Mouse (Mus musculus) G1E (cell line): ENCODE results near the gene Tal1. TPM values are rescaled to one million over a fixed set of nuclear protein-coding genes. Genes with fewer than 3 reads are reported as not detected.
A peak's percentile ranks its signal among the peaks of the same experiment; 100 is the strongest.

Experiments used
- ATAC-seq: 2 replicates; pipeline ENCODE4 v1.8.0; 2016; ENCODE audit warnings: mild to moderate bottlenecking; ENCODE audit not compliant: insufficient number of reproducible peaks, poor library complexity, low FRiP score, severe bottlenecking; ENCODE audit errors: extremely low read depth
- DNase-seq: peaks from one replicate; pipeline ENCODE4 v3.0.0; 2012; ENCODE audit warnings: low spot score
- H3K27me3 ChIP-seq: 2 replicates; pipeline ENCODE4 v1.6.1; 2012; ENCODE audit warnings: mild to moderate bottlenecking, low read length, inconsistent platforms; ENCODE audit not compliant: insufficient read depth
- H3K36me3 ChIP-seq: replicated peaks from 2 replicates; pipeline ENCODE3; 2012; ENCODE audit warnings: mild to moderate bottlenecking, inconsistent platforms
- H3K4me1 ChIP-seq: 2 replicates; pipeline ENCODE4 v1.6.1; 2012; ENCODE audit warnings: low read depth, low read length, inconsistent platforms, mixed read lengths; ENCODE audit not compliant: insufficient read depth
- H3K4me3 ChIP-seq: 2 replicates; pipeline ENCODE4 v1.5.1; 2012; ENCODE audit warnings: low read depth, mild to moderate bottlenecking, inconsistent platforms, low read length, moderate library complexity, mixed read lengths
- H3K9me3 ChIP-seq: replicated peaks from 2 replicates; pipeline ENCODE4 v1.6.1; 2012; ENCODE audit warnings: inconsistent platforms
- CTCF ChIP-seq: IDR thresholded peaks from 2 replicates; pipeline ENCODE4 v1.5.1; 2012; ENCODE audit warnings: low read depth, low read length, inconsistent platforms, mixed read lengths
- GATA1 ChIP-seq: IDR thresholded peaks from 2 replicates; pipeline ENCODE4 v1.6.1; 2012; ENCODE audit warnings: borderline replicate concordance, low read length, inconsistent platforms, mixed read lengths
- GATA2 ChIP-seq: IDR thresholded peaks from 2 replicates; pipeline ENCODE4 v1.6.1; 2012; ENCODE audit warnings: low read depth, low read length, inconsistent platforms, borderline replicate concordance
- POLR2AphosphoS5 ChIP-seq: IDR thresholded peaks from 2 replicates; pipeline ENCODE4 v1.6.1; 2012; ENCODE audit warnings: low read depth, low read length, inconsistent platforms; ENCODE audit not compliant: insufficient replicate concordance
- TAL1 ChIP-seq: conservative IDR thresholded peaks from 2 replicates; pipeline ENCODE4 v1.6.1; 2012; ENCODE audit warnings: low read depth, low read length, inconsistent platforms, mixed read lengths
- polyA plus RNA-seq: library from polyadenylated mRNA; stranded (reverse); fragments of >175 nt; gene quantifications from 2 replicates; pipeline ENCODE4 v1.2.3, GENCODE M21; 2012
- total RNA-seq, 2 experiments: library from RNA; stranded (forward) in 1 of 2; stranded (reverse) in 1 of 2; fragments of 200-1000 nt in 1 of 2; fragments of >200 nt in 1 of 2; fragmentation: Nextera tagmentation in 1 of 2; gene quantifications; 2 replicates each; pipeline ENCODE4 v1.2.3; 2014 to 2017

The Tal1 gene
- total and polyA plus RNA-seq, 3 experiments: 155 to 239 (median 174) TPM

GRCm38 (mm10) chr4:115047750-115048149 lies 8.5 kb upstream of the Tal1 start:
- ATAC-seq: peak; percentile 16
- peaks cover 17% of the 10 kb centered on the region for H3K36me3 ChIP-seq
- DNase-seq: peak; percentile 47
- TF ChIP-seq GATA2 (no peak), TAL1 (no peak), GATA1 (no peak), POLR2AphosphoS5 (no peak), CTCF (peak; percentile 83)
- H3K9me3 ChIP-seq: no peaks in the 10 kb centered on the region
- H3K4me3 ChIP-seq: peak overlapping the region; percentile 66
- H3K4me1 ChIP-seq: peaks cover 65% of the 10 kb centered on the region
- no peaks in the 10 kb centered on the region for H3K27me3 ChIP-seq

GRCm38 (mm10) chr4:115048190-115048589 lies 8.0 kb upstream of the Tal1 start:
- ATAC-seq: peak; percentile 90
- Histone ChIP-seq H3K4me1 (peaks cover 69% of the 10 kb centered on the region), H3K9me3 (no peaks in the 10 kb centered on the region), H3K36me3 (peaks cover 15% of the 10 kb centered on the region), H3K4me3 (peak overlapping the region; percentile 66), H3K27me3 (no peaks in the 10 kb centered on the region)
- TF ChIP-seq GATA2 (no peak), TAL1 (peak; percentile 90)
- DNase-seq: no peak

GRCm38 (mm10) chr4:115051245-115051644 lies 5.0 kb upstream of the Tal1 start:
- Histone ChIP-seq H3K27me3 (no peaks in the 10 kb centered on the region), H3K9me3 (no peaks in the 10 kb centered on the region), H3K4me1 (peaks cover 86% of the 10 kb centered on the region), H3K4me3 (no peak overlapping the region), H3K36me3 (no peaks in the 10 kb centered on the region)
- TF ChIP-seq POLR2AphosphoS5 (no peak), GATA2 (no peak), GATA1 (no peak), TAL1 (no peak)
- no peak for ATAC-seq
- no peak for DNase-seq

DNA sequence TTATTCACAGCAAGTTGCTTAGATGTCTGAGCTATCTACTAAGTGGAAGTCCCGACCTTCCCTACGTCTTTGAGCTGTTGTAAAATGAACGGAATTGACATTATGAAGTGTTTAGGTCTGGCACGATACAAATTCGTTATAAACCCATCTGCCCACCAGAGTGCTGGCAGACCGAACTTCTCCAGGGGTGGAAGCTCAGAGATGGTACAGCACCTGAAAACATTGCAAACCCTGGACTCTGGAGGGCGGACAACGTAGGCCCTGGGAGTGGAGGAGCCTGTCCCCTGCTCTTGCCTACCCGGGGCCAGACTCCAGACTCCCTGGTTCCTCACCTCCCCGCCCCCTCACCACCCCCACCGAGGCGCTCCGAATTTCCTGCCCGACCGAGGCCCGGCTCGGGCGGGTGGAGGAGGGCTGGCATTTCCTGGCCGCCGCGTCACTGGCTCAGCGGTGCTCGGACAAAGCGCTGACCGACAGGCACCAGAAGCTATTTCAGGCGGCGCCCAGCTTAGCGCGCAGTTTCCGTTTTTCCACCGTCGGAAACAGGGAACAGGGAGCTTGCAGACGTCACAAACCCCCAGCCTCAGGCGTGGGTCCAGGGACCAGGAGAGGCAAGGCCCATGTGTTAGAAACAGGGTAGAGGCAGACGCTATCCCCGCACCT lies 3.8 kb upstream of the Tal1 start:
- Histone ChIP-seq H3K36me3 (no peaks in the 10 kb centered on the region), H3K4me1 (peaks cover 76% of the 10 kb centered on the region), H3K27me3 (no peaks in the 10 kb centered on the region), H3K4me3 (peak overlapping the region; percentile 68; the same call in 1 of the 2 replicates), H3K9me3 (no peaks in the 10 kb centered on the region)
- DNase-seq: no peak
- TF ChIP-seq CTCF (no peak), GATA1 (no peak), GATA2 (no peak), POLR2AphosphoS5 (no peak), TAL1 (no peak)
- ATAC-seq: no peak

DNA sequence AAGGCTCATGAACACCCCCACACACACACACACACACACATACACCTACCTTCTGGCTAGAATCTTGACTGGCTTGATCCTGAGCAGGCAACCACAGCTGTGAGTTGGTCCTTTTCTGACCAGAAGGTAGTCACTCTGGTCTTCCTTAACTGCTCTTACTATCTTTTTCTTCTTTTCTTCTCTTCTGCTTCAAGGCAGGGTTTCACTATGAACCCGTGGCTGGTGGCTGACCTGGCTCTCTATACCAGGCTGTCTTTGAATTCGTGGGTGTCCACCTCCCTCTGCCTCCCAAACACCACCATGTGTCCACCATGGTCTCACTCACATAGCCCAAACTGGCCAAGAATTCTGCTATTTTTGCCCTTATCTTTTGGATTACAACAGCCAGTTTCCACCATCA lies 1.2 kb upstream of the Tal1 start:
- peak overlapping the region; percentile 39; the same call in 1 of the 2 replicates for H3K4me3 ChIP-seq
- ATAC-seq (no peak), DNase-seq (no peak)
- no peak for TF ChIP-seq GATA2
- TF ChIP-seq TAL1: no peak
- no peak for TF ChIP-seq CTCF
- no peak for TF ChIP-seq POLR2AphosphoS5
- TF ChIP-seq GATA1: no peak
- peaks cover 3% of the 10 kb centered on the region for H3K36me3 ChIP-seq
- peaks cover 51% of the 10 kb centered on the region for H3K4me1 ChIP-seq
- H3K9me3 ChIP-seq: no peaks in the 10 kb centered on the region
- no peaks in the 10 kb centered on the region for H3K27me3 ChIP-seq

DNA sequence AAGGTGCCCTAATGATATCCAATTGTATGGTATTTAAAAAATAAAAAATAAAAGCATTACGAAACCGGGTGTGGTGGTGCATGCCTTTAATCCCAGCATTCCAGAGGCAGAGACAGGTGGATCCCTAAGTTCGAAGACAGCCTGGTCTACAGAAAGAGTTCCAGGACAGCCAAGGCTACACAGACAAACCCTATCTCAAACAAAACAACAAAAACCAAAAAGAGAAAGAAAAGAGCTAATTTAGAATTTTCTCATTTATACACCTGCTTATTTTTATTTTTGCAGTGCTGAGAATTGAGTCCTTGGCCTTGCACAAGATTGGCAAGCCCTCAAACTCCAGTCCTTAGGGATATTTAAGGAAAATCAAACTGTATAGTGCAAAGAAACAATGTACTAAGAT lies 535 bp upstream of the Tal1 start:
- no peaks in the 10 kb centered on the region for H3K27me3 ChIP-seq
- TF ChIP-seq GATA1 (no peak), TAL1 (no peak), GATA2 (no peak), CTCF (no peak), POLR2AphosphoS5 (no peak)
- peaks cover 8% of the 10 kb centered on the region for H3K36me3 ChIP-seq
- H3K4me1 ChIP-seq: peaks cover 50% of the 10 kb centered on the region
- ATAC-seq (no peak), DNase-seq (no peak)
- peak overlapping the region; percentile 93; the same call in 1 of the 2 replicates for H3K4me3 ChIP-seq
- H3K9me3 ChIP-seq: no peaks in the 10 kb centered on the region
